Mouse (Mus musculus): ENCODE measurements around the gene C1qtnf12. TPM values are rescaled to one million over a fixed set of nuclear protein-coding genes. Genes with fewer than 3 reads are reported as not detected.

Gene C1qtnf12
- polyA plus RNA-seq, 1 experiment from 2014 or later = 21.2 TPM

- peak; percentile 92 for DNase-seq (ENCODE audit: low spot score)
- ATAC-seq (replicated peaks; ENCODE audit: insufficient number of reproducible peaks, low FRiP score, low TSS enrichment, low read depth) = peak; percentile 60; the same call in 1 of the 2 replicates
- 12% methylated on average over 5 of the region's 5 CpGs for WGBS
- Histone ChIP-seq H3K4me2 (ENCODE audit: low read depth, low read length) (no peak overlapping the region), H3K4me1 (ENCODE audit: control insufficient read depth, insufficient read depth, low read length) (no peaks in the 10 kb centered on the region), H3K4me3 (ENCODE audit: low read depth, low read length) (no peak overlapping the region), H3K9me3 (replicated peaks; ENCODE audit: control insufficient read depth, low read length) (no peaks in the 10 kb centered on the region), H3K36me3 (replicated peaks; ENCODE audit: control insufficient read depth, insufficient read depth, low read depth, low read length) (peaks cover 3% of the 10 kb centered on the region), H3K27ac (replicated peaks; ENCODE audit: low read depth, low read length) (no peak overlapping the region), H3K9ac (replicated peaks; ENCODE audit: low read length) (no peak overlapping the region), H3K27me3 (ENCODE audit: control insufficient read depth, insufficient read depth, low read length) (no peaks in the 10 kb centered on the region)
Observed at GRCm38 (mm10) chr4:155959275-155959674, 2.8 kb upstream of the C1qtnf12 start.

GRCm38 (mm10) chr4:155963106-155963505 is 988 bp downstream of the C1qtnf12 start:
- DNase-seq (ENCODE audit: low spot score) (no peak), ATAC-seq (replicated peaks; ENCODE audit: insufficient number of reproducible peaks, low FRiP score, low TSS enrichment, low read depth) (no peak)
- no peak overlapping the region for H3K27ac ChIP-seq (replicated peaks; ENCODE audit: low read depth, low read length)
- peak overlapping the region; percentile 53 for H3K4me3 ChIP-seq (ENCODE audit: low read depth, low read length)
- no peaks in the 10 kb centered on the region for H3K27me3 ChIP-seq (ENCODE audit: control insufficient read depth, insufficient read depth, low read length)
- WGBS = 48% methylated on average over 7 of the region's 7 CpGs
- no peaks in the 10 kb centered on the region for H3K4me1 ChIP-seq (ENCODE audit: control insufficient read depth, insufficient read depth, low read length)
- peak overlapping the region; percentile 95 for H3K4me2 ChIP-seq (ENCODE audit: low read depth, low read length)
- H3K9me3 ChIP-seq (replicated peaks; ENCODE audit: control insufficient read depth, low read length) = no peaks in the 10 kb centered on the region
- peak overlapping the region; percentile 69 for H3K9ac ChIP-seq (replicated peaks; ENCODE audit: low read length)
- H3K36me3 ChIP-seq (replicated peaks; ENCODE audit: control insufficient read depth, insufficient read depth, low read depth, low read length) = peaks cover 3% of the 10 kb centered on the region; the same call in 1 of the 2 replicates

DNA sequence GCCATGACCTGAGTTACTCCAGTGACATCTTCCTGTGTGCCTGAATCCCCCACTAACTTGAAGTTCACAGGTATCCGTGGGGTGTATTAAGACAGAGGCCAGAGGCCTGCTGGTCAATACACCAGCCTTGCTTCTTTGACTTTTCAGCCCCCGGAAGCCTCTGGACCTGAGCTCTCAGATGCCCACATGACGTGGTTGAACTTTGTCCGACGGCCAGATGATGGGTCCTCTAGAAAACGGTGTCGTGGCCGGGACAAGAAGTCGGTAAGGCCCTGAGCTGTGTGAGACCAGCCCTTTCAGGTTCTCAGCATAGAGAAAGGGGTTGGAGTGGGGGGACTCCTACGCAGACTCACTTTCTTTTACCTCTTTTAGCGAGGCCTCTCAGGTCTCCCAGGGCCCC is 2.3 kb downstream of the C1qtnf12 start:
- 89% methylated on average over 11 of the region's 11 CpGs for WGBS
- Histone ChIP-seq H3K36me3 (replicated peaks; ENCODE audit: control insufficient read depth, insufficient read depth, low read depth, low read length) (peaks cover 3% of the 10 kb centered on the region; the same call in 1 of the 2 replicates), H3K4me3 (ENCODE audit: low read depth, low read length) (no peak overlapping the region), H3K4me2 (ENCODE audit: low read depth, low read length) (no peak overlapping the region), H3K4me1 (ENCODE audit: control insufficient read depth, insufficient read depth, low read length) (no peaks in the 10 kb centered on the region), H3K27me3 (ENCODE audit: control insufficient read depth, insufficient read depth, low read length) (no peaks in the 10 kb centered on the region), H3K9me3 (replicated peaks; ENCODE audit: control insufficient read depth, low read length) (no peaks in the 10 kb centered on the region), H3K9ac (replicated peaks; ENCODE audit: low read length) (no peak overlapping the region), H3K27ac (replicated peaks; ENCODE audit: low read depth, low read length) (no peak overlapping the region)
- ATAC-seq (replicated peaks; ENCODE audit: insufficient number of reproducible peaks, low FRiP score, low TSS enrichment, low read depth) (no peak), DNase-seq (ENCODE audit: low spot score) (no peak)

DNA sequence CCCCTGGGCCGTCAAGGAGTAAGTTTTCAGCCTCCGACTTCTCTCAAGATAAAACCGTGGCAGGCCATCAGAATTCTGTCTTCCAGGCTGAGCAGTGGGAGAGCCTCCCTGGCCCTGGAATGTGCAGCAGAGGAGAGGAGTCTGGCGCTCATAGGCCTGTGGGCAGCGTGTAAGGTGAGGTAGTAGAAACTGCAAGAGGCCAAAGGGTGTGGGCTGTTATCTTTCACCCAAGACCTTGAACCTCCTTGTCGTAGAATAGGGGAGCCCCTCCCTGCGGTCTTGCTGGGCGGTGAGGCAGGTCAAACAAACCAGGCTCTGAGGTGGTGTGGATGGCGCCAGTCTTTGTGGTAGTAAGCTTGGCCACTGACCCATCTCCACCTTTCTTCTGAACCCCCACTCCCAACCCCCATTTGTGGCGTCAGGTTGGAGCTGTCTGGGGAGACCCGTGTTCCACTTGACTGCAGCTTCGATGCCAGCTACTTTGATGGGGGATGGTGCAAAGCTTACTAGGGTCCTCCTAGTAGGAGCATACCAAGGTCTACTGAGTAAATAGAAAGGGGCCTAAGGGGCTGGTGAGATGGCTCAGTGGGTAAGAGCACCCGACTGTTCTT is 7.0 kb downstream of the C1qtnf12 start:
- ATAC-seq (replicated peaks; ENCODE audit: insufficient number of reproducible peaks, low FRiP score, low TSS enrichment, low read depth) (no peak), DNase-seq (ENCODE audit: low spot score) (no peak)
- Histone ChIP-seq H3K27ac (replicated peaks; ENCODE audit: low read depth, low read length) (no peak overlapping the region), H3K9me3 (replicated peaks; ENCODE audit: control insufficient read depth, low read length) (no peaks in the 10 kb centered on the region), H3K4me1 (ENCODE audit: control insufficient read depth, insufficient read depth, low read length) (no peaks in the 10 kb centered on the region), H3K4me3 (ENCODE audit: low read depth, low read length) (no peak overlapping the region), H3K4me2 (ENCODE audit: low read depth, low read length) (no peak overlapping the region), H3K27me3 (ENCODE audit: control insufficient read depth, insufficient read depth, low read length) (no peaks in the 10 kb centered on the region), H3K36me3 (replicated peaks; ENCODE audit: control insufficient read depth, insufficient read depth, low read depth, low read length) (no peaks in the 10 kb centered on the region; the same call in 1 of the 2 replicates), H3K9ac (replicated peaks; ENCODE audit: low read length) (no peak overlapping the region)
- 84% methylated on average over 13 of the region's 13 CpGs for WGBS

DNA sequence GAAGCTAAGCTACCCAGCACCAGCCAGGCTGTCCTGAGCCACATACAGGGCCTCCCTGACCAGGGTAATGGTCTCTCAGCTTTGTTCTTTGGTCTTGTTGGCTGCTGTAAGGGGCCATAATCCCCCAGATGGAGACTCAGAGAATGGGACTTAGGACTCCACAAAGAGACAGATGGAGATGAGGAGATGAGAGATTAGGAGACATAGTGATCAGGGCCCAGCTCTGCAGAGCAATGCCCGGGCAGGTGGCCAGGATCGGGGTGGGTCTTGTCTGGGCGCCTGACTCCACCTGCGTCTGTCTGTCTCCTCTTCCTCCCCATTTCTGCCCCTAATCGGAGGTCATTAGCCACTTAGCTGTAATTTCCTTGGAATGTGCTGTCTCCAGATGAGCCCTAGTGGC is 8.2 kb downstream of the C1qtnf12 start:
- Histone ChIP-seq H3K36me3 (replicated peaks; ENCODE audit: control insufficient read depth, insufficient read depth, low read depth, low read length) (no peaks in the 10 kb centered on the region; the same call in 1 of the 2 replicates), H3K9me3 (replicated peaks; ENCODE audit: control insufficient read depth, low read length) (no peaks in the 10 kb centered on the region), H3K27ac (replicated peaks; ENCODE audit: low read depth, low read length) (no peak overlapping the region), H3K9ac (replicated peaks; ENCODE audit: low read length) (no peak overlapping the region), H3K4me2 (ENCODE audit: low read depth, low read length) (no peak overlapping the region), H3K4me3 (ENCODE audit: low read depth, low read length) (no peak overlapping the region), H3K27me3 (ENCODE audit: control insufficient read depth, insufficient read depth, low read length) (no peaks in the 10 kb centered on the region), H3K4me1 (ENCODE audit: control insufficient read depth, insufficient read depth, low read length) (no peaks in the 10 kb centered on the region)
- WGBS = 68% methylated on average over 5 of the region's 5 CpGs
- DNase-seq (ENCODE audit: low spot score) = no peak
- no peak for ATAC-seq (replicated peaks; ENCODE audit: insufficient number of reproducible peaks, low FRiP score, low TSS enrichment, low read depth)

GRCm38 (mm10) chr4:155972651-155973050 is 10.5 kb downstream of the C1qtnf12 start:
- no peak overlapping the region for H3K4me3 ChIP-seq (ENCODE audit: low read depth, low read length)
- H3K27ac ChIP-seq (replicated peaks; ENCODE audit: low read depth, low read length) = no peak overlapping the region
- ATAC-seq (replicated peaks; ENCODE audit: insufficient number of reproducible peaks, low FRiP score, low TSS enrichment, low read depth) = no peak
- H3K9me3 ChIP-seq (replicated peaks; ENCODE audit: control insufficient read depth, low read length) = no peaks in the 10 kb centered on the region
- H3K4me2 ChIP-seq (ENCODE audit: low read depth, low read length) = no peak overlapping the region
- H3K4me1 ChIP-seq (ENCODE audit: control insufficient read depth, insufficient read depth, low read length) = no peaks in the 10 kb centered on the region
- no peak for DNase-seq (ENCODE audit: low spot score)
- H3K27me3 ChIP-seq (ENCODE audit: control insufficient read depth, insufficient read depth, low read length) = no peaks in the 10 kb centered on the region
- H3K36me3 ChIP-seq (replicated peaks; ENCODE audit: control insufficient read depth, insufficient read depth, low read depth, low read length) = no peaks in the 10 kb centered on the region
- WGBS = 43% methylated on average over 6 of the region's 6 CpGs
- H3K9ac ChIP-seq (replicated peaks; ENCODE audit: low read length) = no peak overlapping the region

- H3K27me3 ChIP-seq (ENCODE audit: control insufficient read depth, insufficient read depth, low read length) = no peaks in the 10 kb centered on the region
- ATAC-seq (replicated peaks; ENCODE audit: insufficient number of reproducible peaks, low FRiP score, low TSS enrichment, low read depth) (no peak), DNase-seq (ENCODE audit: low spot score) (no peak)
- H3K36me3 ChIP-seq (replicated peaks; ENCODE audit: control insufficient read depth, insufficient read depth, low read depth, low read length) = no peaks in the 10 kb centered on the region
- no peak overlapping the region for H3K4me3 ChIP-seq (ENCODE audit: low read depth, low read length)
- H3K4me2 ChIP-seq (ENCODE audit: low read depth, low read length) = no peak overlapping the region
- no peaks in the 10 kb centered on the region for H3K9me3 ChIP-seq (replicated peaks; ENCODE audit: control insufficient read depth, low read length)
- 79% methylated on average over 2 of the region's 2 CpGs for WGBS
- no peak overlapping the region for H3K9ac ChIP-seq (replicated peaks; ENCODE audit: low read length)
- no peak overlapping the region for H3K27ac ChIP-seq (replicated peaks; ENCODE audit: low read depth, low read length)
- no peaks in the 10 kb centered on the region for H3K4me1 ChIP-seq (ENCODE audit: control insufficient read depth, insufficient read depth, low read length)
Observed at GRCm38 (mm10) chr4:155973239-155973638, 11.1 kb downstream of the C1qtnf12 start.

GRCm38 (mm10) chr4:155981436-155982082 is 19.4 kb downstream of the C1qtnf12 start:
- DNase-seq (ENCODE audit: low spot score) (no peak), ATAC-seq (replicated peaks; ENCODE audit: insufficient number of reproducible peaks, low FRiP score, low TSS enrichment, low read depth) (no peak)
- H3K36me3 ChIP-seq (replicated peaks; ENCODE audit: control insufficient read depth, insufficient read depth, low read depth, low read length) = no peaks in the 10 kb centered on the region
- WGBS = 76% methylated on average over 11 of the region's 12 CpGs
- no peaks in the 10 kb centered on the region for H3K4me1 ChIP-seq (ENCODE audit: control insufficient read depth, insufficient read depth, low read length)
- H3K27ac ChIP-seq (replicated peaks; ENCODE audit: low read depth, low read length) = no peak overlapping the region
- H3K4me3 ChIP-seq (ENCODE audit: low read depth, low read length) = no peak overlapping the region
- no peak overlapping the region for H3K9ac ChIP-seq (replicated peaks; ENCODE audit: low read length)
- no peaks in the 10 kb centered on the region for H3K27me3 ChIP-seq (ENCODE audit: control insufficient read depth, insufficient read depth, low read length)
- H3K9me3 ChIP-seq (replicated peaks; ENCODE audit: control insufficient read depth, low read length) = no peaks in the 10 kb centered on the region
- no peak overlapping the region for H3K4me2 ChIP-seq (ENCODE audit: low read depth, low read length)

Data from embryonic facial prominence, embryonic 11.5 days (tissue).